Mouse (Mus musculus): ENCODE measurements around the gene Ltbp4. TPM values are rescaled to one million over a fixed set of nuclear protein-coding genes. Genes with fewer than 3 reads are reported as not detected.

Ltbp4 gene
- polyA plus RNA-seq, 1 experiment: 77.5 TPM

DNA sequence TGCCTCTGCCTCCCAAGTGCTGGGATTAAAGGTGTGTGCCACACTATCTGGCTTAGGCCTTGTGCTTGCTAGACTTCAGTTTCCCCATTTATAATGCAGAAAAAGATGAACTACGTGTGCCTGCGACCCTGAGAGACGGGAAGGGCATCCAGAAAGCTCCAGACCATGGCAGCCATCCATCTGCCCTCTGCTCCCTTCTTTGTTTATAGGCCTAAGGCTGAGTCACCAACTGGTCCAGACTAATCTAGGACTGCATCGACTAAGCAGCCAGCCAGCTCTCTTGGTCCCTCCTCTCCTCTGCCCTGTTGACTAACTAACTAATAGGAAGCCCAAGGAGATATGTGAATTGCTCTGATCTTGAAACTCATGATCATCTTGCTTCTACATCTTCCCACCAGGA is 41.5 kb downstream of the Ltbp4 start:
- no peak overlapping the region for H3K4me3 ChIP-seq (ENCODE audit: control insufficient read depth, insufficient read depth, low read length)
- DNase-seq: no peak
- no peaks in the 10 kb centered on the region for H3K36me3 ChIP-seq (ENCODE audit: control insufficient read depth, insufficient read depth, low read length)
- WGBS: 93% methylated on average over 4 of the region's 4 CpGs
- H3K4me1 ChIP-seq (replicated peaks; ENCODE audit: control insufficient read depth, insufficient read depth, low read length): no peaks in the 10 kb centered on the region
- no peak overlapping the region for H3K27ac ChIP-seq (ENCODE audit: control insufficient read depth, insufficient read depth, low read length)
- no peak for TF ChIP-seq POLR2A (IDR thresholded peaks at IDR 0.05; ENCODE audit: control insufficient read depth, extremely low read depth, insufficient read depth, low read length, poor library complexity)
- TF ChIP-seq CTCF (IDR thresholded peaks at IDR 0.05; ENCODE audit: borderline replicate concordance, control insufficient read depth, extremely low read depth, insufficient read depth, low read length, poor library complexity): no peak
- H3K27me3 ChIP-seq (ENCODE audit: control insufficient read depth, insufficient read depth, low read length): no peaks in the 10 kb centered on the region

GRCm38 (mm10) chr7:27291795-27292466 is 45.6 kb downstream of the Ltbp4 start:
- Histone ChIP-seq H3K4me3 (ENCODE audit: control insufficient read depth, insufficient read depth, low read length) (no peak overlapping the region), H3K27me3 (ENCODE audit: control insufficient read depth, insufficient read depth, low read length) (no peaks in the 10 kb centered on the region), H3K4me1 (replicated peaks; ENCODE audit: control insufficient read depth, insufficient read depth, low read length) (no peaks in the 10 kb centered on the region), H3K36me3 (ENCODE audit: control insufficient read depth, insufficient read depth, low read length) (no peaks in the 10 kb centered on the region), H3K27ac (ENCODE audit: control insufficient read depth, insufficient read depth, low read length) (no peak overlapping the region)
- WGBS: 54% methylated on average over 12 of the region's 12 CpGs
- no peak for DNase-seq
- TF ChIP-seq POLR2A (IDR thresholded peaks at IDR 0.05; ENCODE audit: control insufficient read depth, extremely low read depth, insufficient read depth, low read length, poor library complexity): no peak
- TF ChIP-seq CTCF (IDR thresholded peaks at IDR 0.05; ENCODE audit: borderline replicate concordance, control insufficient read depth, extremely low read depth, insufficient read depth, low read length, poor library complexity): no peak

DNA sequence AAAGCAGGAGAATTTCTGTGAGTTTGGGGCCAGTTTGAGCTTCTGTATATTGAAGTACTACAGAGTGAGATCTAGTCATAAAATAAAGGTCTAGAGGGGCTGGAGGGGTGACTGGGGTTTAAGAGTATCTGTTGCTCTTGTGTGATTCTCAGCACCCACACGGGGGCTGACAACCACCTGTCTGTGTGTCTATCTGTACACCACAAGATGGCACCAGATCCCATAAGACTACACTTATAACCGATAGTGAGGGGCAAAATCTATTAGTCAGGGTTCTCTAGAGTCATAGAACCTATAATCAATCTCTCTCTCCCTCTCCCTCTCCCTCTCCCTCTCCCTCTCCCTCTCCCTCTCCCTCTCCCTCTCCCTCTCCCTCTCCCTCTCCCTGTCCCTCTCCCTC is 46.9 kb downstream of the Ltbp4 start:
- no peak for DNase-seq
- TF ChIP-seq POLR2A (IDR thresholded peaks at IDR 0.05; ENCODE audit: control insufficient read depth, extremely low read depth, insufficient read depth, low read length, poor library complexity) (no peak), CTCF (IDR thresholded peaks at IDR 0.05; ENCODE audit: borderline replicate concordance, control insufficient read depth, extremely low read depth, insufficient read depth, low read length, poor library complexity) (no peak)
- WGBS: 68% methylated on average over 2 of the region's 2 CpGs
- Histone ChIP-seq H3K36me3 (ENCODE audit: control insufficient read depth, insufficient read depth, low read length) (no peaks in the 10 kb centered on the region), H3K27me3 (ENCODE audit: control insufficient read depth, insufficient read depth, low read length) (no peaks in the 10 kb centered on the region; the same call in 1 of the 2 replicates), H3K27ac (ENCODE audit: control insufficient read depth, insufficient read depth, low read length) (no peak overlapping the region), H3K4me3 (ENCODE audit: control insufficient read depth, insufficient read depth, low read length) (no peak overlapping the region), H3K4me1 (replicated peaks; ENCODE audit: control insufficient read depth, insufficient read depth, low read length) (no peaks in the 10 kb centered on the region)

DNA sequence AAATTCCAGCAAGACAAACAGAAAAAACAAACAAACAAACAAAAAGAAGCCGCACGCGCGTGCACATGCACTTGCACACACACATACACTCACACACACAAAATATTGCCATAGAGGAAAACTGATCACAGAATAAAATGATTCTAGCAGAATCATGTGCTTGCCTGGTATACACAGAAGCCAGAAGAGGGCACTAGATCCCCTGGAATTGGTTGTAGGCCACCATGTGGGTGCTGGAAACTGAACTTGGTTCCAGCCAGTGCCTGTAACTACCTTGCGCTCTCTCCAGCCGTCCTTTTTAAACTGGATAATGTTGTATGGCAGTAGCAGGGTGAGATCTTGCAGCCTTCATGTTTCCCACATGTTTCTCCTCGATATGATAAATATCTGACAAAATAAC is 48.8 kb downstream of the Ltbp4 start:
- WGBS: 91% methylated on average over 7 of the region's 7 CpGs
- H3K4me3 ChIP-seq (ENCODE audit: control insufficient read depth, insufficient read depth, low read length): no peak overlapping the region
- no peaks in the 10 kb centered on the region for H3K36me3 ChIP-seq (ENCODE audit: control insufficient read depth, insufficient read depth, low read length)
- H3K4me1 ChIP-seq (replicated peaks; ENCODE audit: control insufficient read depth, insufficient read depth, low read length): no peaks in the 10 kb centered on the region
- no peak overlapping the region for H3K27ac ChIP-seq (ENCODE audit: control insufficient read depth, insufficient read depth, low read length)
- peaks cover 3% of the 10 kb centered on the region; the same call in 1 of the 2 replicates for H3K27me3 ChIP-seq (ENCODE audit: control insufficient read depth, insufficient read depth, low read length)
- DNase-seq: no peak
- TF ChIP-seq CTCF (IDR thresholded peaks at IDR 0.05; ENCODE audit: borderline replicate concordance, control insufficient read depth, extremely low read depth, insufficient read depth, low read length, poor library complexity) (no peak), POLR2A (IDR thresholded peaks at IDR 0.05; ENCODE audit: control insufficient read depth, extremely low read depth, insufficient read depth, low read length, poor library complexity) (no peak)

DNA sequence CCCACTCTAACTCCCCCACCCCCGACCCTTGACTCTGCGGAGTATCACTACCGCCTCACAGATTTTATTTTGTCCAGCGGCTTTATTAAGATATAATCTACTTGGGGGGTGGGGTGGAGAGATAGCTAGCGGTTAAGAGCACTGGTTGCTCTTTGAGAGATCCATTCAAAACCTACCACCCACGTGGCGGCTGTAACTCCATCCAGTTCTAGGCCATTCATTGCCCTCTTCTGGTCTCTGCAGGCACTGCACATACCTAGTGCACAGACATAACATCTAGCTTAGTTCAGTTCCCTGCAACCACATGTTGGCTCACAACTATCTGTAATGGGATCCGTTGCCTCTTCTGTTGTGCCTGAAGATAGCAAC is 51.8 kb downstream of the Ltbp4 start:
- H3K27me3 ChIP-seq (ENCODE audit: control insufficient read depth, insufficient read depth, low read length): peaks cover 3% of the 10 kb centered on the region; the same call in 1 of the 2 replicates
- no peak overlapping the region for H3K27ac ChIP-seq (ENCODE audit: control insufficient read depth, insufficient read depth, low read length)
- H3K36me3 ChIP-seq (ENCODE audit: control insufficient read depth, insufficient read depth, low read length): no peaks in the 10 kb centered on the region
- H3K4me3 ChIP-seq (ENCODE audit: control insufficient read depth, insufficient read depth, low read length): no peak overlapping the region
- peak; percentile 57 for DNase-seq
- WGBS: 10% methylated on average over 8 of the region's 8 CpGs
- no peaks in the 10 kb centered on the region for H3K4me1 ChIP-seq (replicated peaks; ENCODE audit: control insufficient read depth, insufficient read depth, low read length)
- TF ChIP-seq POLR2A (IDR thresholded peaks at IDR 0.05; ENCODE audit: control insufficient read depth, extremely low read depth, insufficient read depth, low read length, poor library complexity) (no peak), CTCF (IDR thresholded peaks at IDR 0.05; ENCODE audit: borderline replicate concordance, control insufficient read depth, extremely low read depth, insufficient read depth, low read length, poor library complexity) (no peak)

DNA sequence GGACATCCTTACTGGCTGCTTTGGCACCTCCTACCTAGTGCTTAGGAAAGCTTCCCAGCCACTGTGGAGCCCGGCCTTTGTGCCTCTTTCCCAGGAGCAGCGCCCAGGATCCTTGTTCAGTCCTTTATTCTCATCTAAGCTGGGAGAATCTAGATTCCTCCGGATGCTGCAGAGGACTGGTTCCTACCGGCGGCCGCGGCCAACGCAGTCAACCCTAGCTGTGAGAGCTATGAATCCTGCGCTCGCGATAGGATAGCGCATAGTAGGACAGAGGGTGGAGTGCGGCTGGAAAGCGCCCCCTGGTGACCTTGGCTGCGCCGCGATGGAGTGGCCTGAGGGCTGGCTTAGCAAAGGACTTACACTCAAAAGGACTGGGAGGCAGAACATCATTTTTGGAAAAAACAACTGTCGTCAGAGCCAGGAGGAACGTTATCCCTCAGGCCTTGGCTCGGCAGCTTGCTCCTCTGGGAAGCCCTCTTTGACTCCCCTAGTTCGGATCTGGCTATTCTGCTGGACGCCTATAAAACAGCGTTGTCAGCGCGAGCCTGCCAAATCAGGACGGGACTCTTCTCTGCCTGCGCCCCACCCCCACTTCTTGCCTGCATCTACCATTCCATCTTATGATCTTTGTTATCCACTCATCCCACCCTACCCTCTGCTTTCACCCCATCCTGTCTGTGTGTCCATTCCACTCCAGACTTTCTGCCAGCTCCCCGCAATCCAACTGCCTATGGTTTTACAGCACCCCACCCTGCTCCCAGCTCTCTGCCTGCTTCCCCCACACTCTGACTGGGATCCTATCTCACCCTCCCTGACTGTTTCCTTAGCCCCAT is 52.4 kb downstream of the Ltbp4 start:
- H3K36me3 ChIP-seq (ENCODE audit: control insufficient read depth, insufficient read depth, low read length): no peaks in the 10 kb centered on the region
- peak; percentile 35 for DNase-seq
- no peak overlapping the region for H3K27ac ChIP-seq (ENCODE audit: control insufficient read depth, insufficient read depth, low read length)
- peaks cover 3% of the 10 kb centered on the region; the same call in 1 of the 2 replicates for H3K27me3 ChIP-seq (ENCODE audit: control insufficient read depth, insufficient read depth, low read length)
- H3K4me1 ChIP-seq (replicated peaks; ENCODE audit: control insufficient read depth, insufficient read depth, low read length): no peaks in the 10 kb centered on the region
- TF ChIP-seq CTCF (IDR thresholded peaks at IDR 0.05; ENCODE audit: borderline replicate concordance, control insufficient read depth, extremely low read depth, insufficient read depth, low read length, poor library complexity) (0 out of 2 replicates have a peak, but pooled peaks have one; percentile 44), POLR2A (IDR thresholded peaks at IDR 0.05; ENCODE audit: control insufficient read depth, extremely low read depth, insufficient read depth, low read length, poor library complexity) (no peak)
- 9% methylated on average over 28 of the region's 28 CpGs for WGBS
- no peak overlapping the region for H3K4me3 ChIP-seq (ENCODE audit: control insufficient read depth, insufficient read depth, low read length)

Data from thymus, adult 2 months (tissue).